ENCODE assay signal across 15 mouse cellular contexts in genomic region chr13:91456041-91456440, GRCm38 (mm10).
"Had no signal": no experiment of that assay in that cellular context is flagged by ENCODE, and none has a peak within 500 bp of the region (broad histone marks: within the 10 kb centered on the region; RNA-seq: fewer than 3 reads in every experiment).

No protein-coding gene starts in this region.

- H3K27ac ChIP-seq: lung, embryonic 15.5 days; macrophage; midbrain, embryonic 13.5 days; midbrain, embryonic 15.5 days; neural tube, embryonic 12.5 days; stomach, embryonic 15.5 days; stomach, postnatal 0 days had no signal

- H3K9me3 ChIP-seq: lung, embryonic 15.5 days; megakaryocyte, embryonic 14.5 days; midbrain, embryonic 13.5 days; midbrain, embryonic 15.5 days; neural tube, embryonic 12.5 days; stomach, embryonic 15.5 days had no signal

- DNase-seq: lung, adult 2 months; lung, postnatal 14 days; lung, postnatal 36 days; right cerebral cortex, postnatal 14 days; thymus, adult 2 months; thymus, postnatal 25 days; thymus, postnatal 4 days had no signal

- H3K27me3 ChIP-seq: lung, embryonic 15.5 days; megakaryocyte, embryonic 14.5 days; midbrain, embryonic 13.5 days; midbrain, embryonic 15.5 days; neural tube, embryonic 12.5 days; stomach, embryonic 15.5 days had no signal

- H3K4me3 ChIP-seq: lung, embryonic 15.5 days; megakaryocyte, embryonic 14.5 days; midbrain, embryonic 13.5 days; midbrain, embryonic 15.5 days; neural tube, embryonic 12.5 days; stomach, embryonic 15.5 days had no signal

- H3K36me3 ChIP-seq: lung, embryonic 15.5 days; midbrain, embryonic 13.5 days; midbrain, embryonic 15.5 days; neural tube, embryonic 12.5 days; stomach, embryonic 15.5 days had no signal
